Mouse (Mus musculus) heart, embryonic 15.5 days (tissue): ENCODE measurements around the gene Csnk1e. TPM values are rescaled to one million over a fixed set of nuclear protein-coding genes. Genes with fewer than 3 reads are reported as not detected.
"Not testable (repeated sequence)": the region's sequence is repeated elsewhere in the genome, so short reads cannot be mapped to it uniquely, and the experiment has no call there.

Source experiments
- ATAC-seq: fragments of 200-750 bp; cut with Nextera tagmentation; replicated peaks from 2 replicates; pipeline ENCODE4 v1.8.0; 2017; ENCODE audit warnings: low read depth, moderate TSS enrichment; ENCODE audit not compliant: insufficient number of reproducible peaks, insufficient read depth, low FRiP score
- H3K27ac ChIP-seq: fragments of 300-500 bp; sonication (generic); 2 replicates; pipeline ENCODE4 v1.5.1; 2015; ENCODE audit warnings: mild to moderate bottlenecking, inconsistent platforms
- H3K27me3 ChIP-seq: fragments of 300-500 bp; sonication (generic); 2 replicates; pipeline ENCODE4 v1.6.1; 2015; ENCODE audit warnings: inconsistent platforms
- H3K36me3 ChIP-seq: fragments of 300-500 bp; sonication (generic); 2 replicates; pipeline ENCODE4 v1.6.1; 2015; ENCODE audit warnings: mild to moderate bottlenecking, inconsistent platforms
- H3K4me1 ChIP-seq: fragments of 300-500 bp; sonication (generic); replicated peaks from 2 replicates; pipeline ENCODE4 v1.6.1; 2015; ENCODE audit warnings: inconsistent platforms
- H3K4me2 ChIP-seq: fragments of 300-500 bp; sonication (generic); 2 replicates; pipeline ENCODE4 v1.6.1; 2015; ENCODE audit warnings: inconsistent platforms, mild to moderate bottlenecking, moderate library complexity
- H3K4me3 ChIP-seq: fragments of 300-500 bp; sonication (generic); 2 replicates; pipeline ENCODE4 v1.5.1; 2015; ENCODE audit warnings: mild to moderate bottlenecking, inconsistent platforms
- H3K9ac ChIP-seq: fragments of 300-500 bp; sonication (generic); 2 replicates; pipeline ENCODE4 v1.6.1; 2015; ENCODE audit warnings: mild to moderate bottlenecking, inconsistent platforms
- H3K9me3 ChIP-seq: fragments of 300-500 bp; sonication (generic); replicated peaks from 2 replicates; pipeline ENCODE4 v1.6.1; 2016; ENCODE audit warnings: inconsistent platforms
- WGBS: fragments of 180-500 bp; shearing (Covaris S2); methylation state at CpG from one replicate; pipeline ENCODE4 v1.1.7; 2015; ENCODE audit warnings: mixed read lengths; 5-methylcytosine and 5-hydroxymethylcytosine counted together
- polyA plus RNA-seq: library from polyadenylated mRNA; unstranded; fragments of >200 nt; fragmentation: Nextera tagmentation; extraction: Ambion mirVana; gene quantifications from 2 replicates; pipeline ENCODE4 v1.2.1, GENCODE M21; 2015

Gene Csnk1e
- polyA plus RNA-seq, 1 experiment from 2014 or later: 74.9 TPM

DNA sequence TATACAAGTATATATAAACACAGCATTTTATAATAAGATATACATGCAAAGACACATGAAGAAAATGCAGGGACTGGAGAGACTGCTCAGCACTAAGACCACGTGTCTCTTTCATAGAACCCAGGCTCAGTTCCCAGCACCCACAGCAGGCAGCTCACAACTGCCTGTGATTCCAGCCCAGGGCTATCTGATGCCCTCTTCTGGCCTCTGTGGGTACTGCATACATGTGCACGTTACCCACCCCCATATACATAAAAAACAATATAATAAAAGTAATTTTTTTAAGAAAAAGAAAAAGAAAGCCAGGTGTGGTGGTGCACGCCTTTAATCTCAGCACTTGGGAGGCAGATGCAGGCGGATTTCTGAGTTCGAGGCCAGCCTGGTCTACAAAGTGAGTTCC is 17.7 kb upstream of the Csnk1e start:
- Histone ChIP-seq H3K4me1 (peaks cover 19% of the 10 kb centered on the region), H3K9ac (no peak overlapping the region), H3K36me3 (no peaks in the 10 kb centered on the region), H3K27me3 (no peaks in the 10 kb centered on the region), H3K4me3 (no peak overlapping the region), H3K4me2 (no peak overlapping the region), H3K9me3 (no peaks in the 10 kb centered on the region), H3K27ac (no peak overlapping the region)
- ATAC-seq: no peak
- WGBS: 76% methylated on average over 5 of the region's 5 CpGs

GRCm38 (mm10) chr15:79471095-79471494 is 15.7 kb upstream of the Csnk1e start:
- Histone ChIP-seq H3K9me3 (no peaks in the 10 kb centered on the region), H3K27ac (no peak overlapping the region), H3K4me1 (peaks cover 13% of the 10 kb centered on the region), H3K4me2 (peak overlapping the region; percentile 45), H3K36me3 (no peaks in the 10 kb centered on the region), H3K4me3 (no peak overlapping the region), H3K9ac (no peak overlapping the region), H3K27me3 (peaks cover 5% of the 10 kb centered on the region; the same call in 1 of the 2 replicates)
- ATAC-seq: no peak
- WGBS: 53% methylated on average over 10 of the region's 10 CpGs

GRCm38 (mm10) chr15:79470583-79470982 is 15.2 kb upstream of the Csnk1e start:
- Histone ChIP-seq H3K27ac (no peak overlapping the region), H3K36me3 (no peaks in the 10 kb centered on the region), H3K9me3 (no peaks in the 10 kb centered on the region), H3K4me3 (0 out of 2 replicates have a peak overlapping the region, but pooled peaks have one; percentile 24), H3K9ac (no peak overlapping the region), H3K27me3 (peaks cover 5% of the 10 kb centered on the region; the same call in 1 of the 2 replicates), H3K4me1 (peaks cover 13% of the 10 kb centered on the region), H3K4me2 (peak overlapping the region; percentile 45)
- WGBS: 27% methylated on average over 17 of the region's 17 CpGs
- no peak for ATAC-seq

- Histone ChIP-seq H3K4me1 (peaks cover 13% of the 10 kb centered on the region), H3K9me3 (no peaks in the 10 kb centered on the region), H3K36me3 (no peaks in the 10 kb centered on the region), H3K9ac (no peak overlapping the region), H3K4me2 (no peak overlapping the region), H3K27me3 (peaks cover 5% of the 10 kb centered on the region; the same call in 1 of the 2 replicates), H3K27ac (no peak overlapping the region), H3K4me3 (no peak overlapping the region)
- WGBS: 59% methylated on average over 5 of the region's 5 CpGs
- no peak for ATAC-seq
These were observed 14.2 kb upstream of the Csnk1e start for GRCm38 (mm10) chr15:79469577-79469976.

DNA sequence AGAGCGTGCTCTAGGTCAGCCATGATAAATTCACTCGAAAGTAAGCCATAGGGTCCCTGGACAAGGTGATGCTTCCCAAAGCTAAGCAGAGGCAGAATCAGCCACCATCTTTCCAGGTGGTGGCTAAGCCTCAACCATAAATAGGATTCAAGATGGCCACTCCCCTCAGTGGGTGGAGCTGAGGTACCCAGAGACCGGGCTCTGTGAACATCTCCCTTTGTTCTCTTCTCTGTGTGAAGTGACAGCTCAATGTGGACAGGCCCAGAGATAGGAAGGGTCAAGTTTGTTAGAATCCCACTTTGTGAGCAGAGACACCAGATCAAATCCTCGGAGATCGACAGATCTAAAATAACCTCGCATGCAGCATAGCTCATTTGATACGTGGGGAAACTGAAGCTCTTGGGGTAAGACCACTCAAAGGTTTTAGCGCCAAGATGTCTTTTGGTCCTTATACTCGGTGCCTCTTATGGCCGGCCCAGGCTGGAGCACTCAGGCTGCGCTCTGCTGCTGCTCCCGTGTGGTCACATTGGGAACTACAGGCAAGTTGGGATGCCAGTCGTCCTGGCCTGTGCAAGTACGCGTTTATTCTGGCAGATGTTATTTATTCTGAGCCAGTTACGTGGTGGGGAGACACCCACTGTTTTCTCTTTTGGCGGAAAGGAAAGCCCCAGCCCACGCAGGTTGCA is 11.4 kb upstream of the Csnk1e start:
- Histone ChIP-seq H3K4me2 (no peak overlapping the region), H3K27ac (no peak overlapping the region), H3K9ac (no peak overlapping the region), H3K9me3 (no peaks in the 10 kb centered on the region), H3K4me1 (peaks cover 13% of the 10 kb centered on the region), H3K27me3 (peaks cover 25% of the 10 kb centered on the region), H3K4me3 (no peak overlapping the region), H3K36me3 (no peaks in the 10 kb centered on the region)
- WGBS: 6% methylated on average over 18 of the region's 18 CpGs
- peak; percentile 82 for ATAC-seq

GRCm38 (mm10) chr15:79456546-79456945 is 1.2 kb upstream of the Csnk1e start:
- WGBS: 67% methylated on average over 6 of the region's 6 CpGs
- Histone ChIP-seq H3K4me3 (no peak overlapping the region), H3K4me2 (no peak overlapping the region), H3K9ac (no peak overlapping the region), H3K27me3 (peaks cover 5% of the 10 kb centered on the region), H3K9me3 (no peaks in the 10 kb centered on the region), H3K36me3 (no peaks in the 10 kb centered on the region), H3K4me1 (peaks cover 19% of the 10 kb centered on the region), H3K27ac (0 out of 2 replicates have a peak overlapping the region, but pooled peaks have one; percentile 12)
- no peak for ATAC-seq

GRCm38 (mm10) chr15:79456104-79456503 is 738 bp upstream of the Csnk1e start:
- Histone ChIP-seq H3K4me2 (peak overlapping the region; percentile 79), H3K4me1 (peaks cover 19% of the 10 kb centered on the region)
- not testable (repeated sequence) for H3K27me3 ChIP-seq, H3K4me3 ChIP-seq, H3K9me3 ChIP-seq, H3K27ac ChIP-seq, H3K9ac ChIP-seq, ATAC-seq, H3K36me3 ChIP-seq
- WGBS: 55% methylated on average over 6 of the region's 6 CpGs

- no peaks in the 10 kb centered on the region for H3K9me3 ChIP-seq
- no peak overlapping the region for H3K27ac ChIP-seq
- H3K4me3 ChIP-seq: no peak overlapping the region
- WGBS: 88% methylated on average over 4 of the region's 4 CpGs
- H3K27me3 ChIP-seq: no peaks in the 10 kb centered on the region
- H3K36me3 ChIP-seq: no peaks in the 10 kb centered on the region
- peaks cover 19% of the 10 kb centered on the region for H3K4me1 ChIP-seq
- H3K9ac ChIP-seq: no peak overlapping the region
- ATAC-seq: no peak
- H3K4me2 ChIP-seq: no peak overlapping the region
These were observed 1.5 kb downstream of the Csnk1e start for GRCm38 (mm10) chr15:79453831-79454230.

DNA sequence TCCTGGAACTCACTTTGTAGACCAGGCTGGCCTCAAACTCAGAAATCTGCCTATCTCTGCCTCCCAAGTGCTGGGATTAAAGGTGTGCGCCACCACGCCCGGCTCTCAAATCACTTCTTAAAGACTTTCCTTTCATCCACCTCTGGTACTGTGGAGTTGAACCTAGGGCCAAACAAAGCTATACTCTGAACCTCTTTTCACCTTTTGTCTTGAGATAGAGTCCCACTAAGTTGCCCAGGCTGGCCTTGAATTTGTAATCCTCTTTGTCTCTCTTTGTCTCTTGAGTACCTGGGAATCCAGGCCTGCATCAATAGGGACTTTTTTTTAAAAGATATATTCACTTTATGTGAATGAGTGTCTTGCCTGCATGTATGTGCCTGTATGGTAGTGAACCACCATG is 7.3 kb downstream of the Csnk1e start:
- Histone ChIP-seq H3K36me3 (no peaks in the 10 kb centered on the region), H3K9me3 (no peaks in the 10 kb centered on the region), H3K9ac (no peak overlapping the region), H3K4me3 (no peak overlapping the region), H3K4me2 (no peak overlapping the region), H3K4me1 (peaks cover 11% of the 10 kb centered on the region), H3K27ac (no peak overlapping the region), H3K27me3 (no peaks in the 10 kb centered on the region)
- 85% methylated on average over 3 of the region's 3 CpGs for WGBS
- no peak for ATAC-seq

GRCm38 (mm10) chr15:79445786-79446654 is 9.3 kb downstream of the Csnk1e start:
- Histone ChIP-seq H3K27me3 (no peaks in the 10 kb centered on the region), H3K36me3 (no peaks in the 10 kb centered on the region), H3K4me3 (no peak overlapping the region), H3K27ac (no peak overlapping the region), H3K9me3 (no peaks in the 10 kb centered on the region), H3K9ac (no peak overlapping the region), H3K4me1 (peaks cover 21% of the 10 kb centered on the region), H3K4me2 (no peak overlapping the region)
- no peak for ATAC-seq
- 74% methylated on average over 8 of the region's 8 CpGs for WGBS

DNA sequence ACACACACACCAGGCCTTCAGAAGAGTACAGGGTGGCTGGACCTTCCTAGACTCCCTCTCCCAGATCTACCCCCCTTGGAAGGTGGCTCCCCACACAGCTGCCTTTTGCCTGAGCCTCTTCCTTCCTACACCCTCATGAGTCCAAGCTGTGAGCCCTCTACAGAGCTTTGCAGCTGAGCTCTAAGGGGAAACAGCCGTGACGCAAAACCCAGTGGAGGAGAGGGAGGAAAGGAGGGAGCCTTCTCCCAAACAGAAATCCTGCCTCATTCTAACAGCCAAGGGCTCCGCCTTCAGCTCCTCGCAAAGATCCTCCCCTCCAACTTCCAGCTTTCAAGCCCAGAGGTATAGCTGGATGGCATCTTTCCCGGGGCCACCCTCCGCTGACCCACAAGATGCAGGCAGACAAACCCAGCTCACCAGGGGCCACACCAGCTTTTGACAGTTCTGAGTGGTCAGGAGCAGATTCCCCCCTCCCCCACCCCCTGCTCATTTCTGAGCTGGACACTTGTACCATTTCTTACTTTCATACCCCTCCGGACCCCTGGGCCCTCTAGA is 11.4 kb downstream of the Csnk1e start:
- H3K9me3 ChIP-seq: no peaks in the 10 kb centered on the region
- whole genome bisulfite sequencing: 65% methylated on average over 7 of the region's 7 CpGs
- no peak overlapping the region for H3K9ac ChIP-seq
- H3K4me2 ChIP-seq: no peak overlapping the region
- H3K4me3 ChIP-seq: no peak overlapping the region
- no peaks in the 10 kb centered on the region for H3K27me3 ChIP-seq
- H3K36me3 ChIP-seq: no peaks in the 10 kb centered on the region
- peaks cover 42% of the 10 kb centered on the region for H3K4me1 ChIP-seq
- 0 out of 2 replicates have a peak overlapping the region, but pooled peaks have one; percentile 12 for H3K27ac ChIP-seq
- ATAC-seq: no peak
